Mouse (Mus musculus) cerebellum, adult 18-20 months (tissue): ENCODE data around the gene Avl9.

Experiments used
- DNase-seq, 2 experiments: peaks; one replicate each; pipeline ENCODE4 v3.0.0; 2021

Avl9 gene

DNA sequence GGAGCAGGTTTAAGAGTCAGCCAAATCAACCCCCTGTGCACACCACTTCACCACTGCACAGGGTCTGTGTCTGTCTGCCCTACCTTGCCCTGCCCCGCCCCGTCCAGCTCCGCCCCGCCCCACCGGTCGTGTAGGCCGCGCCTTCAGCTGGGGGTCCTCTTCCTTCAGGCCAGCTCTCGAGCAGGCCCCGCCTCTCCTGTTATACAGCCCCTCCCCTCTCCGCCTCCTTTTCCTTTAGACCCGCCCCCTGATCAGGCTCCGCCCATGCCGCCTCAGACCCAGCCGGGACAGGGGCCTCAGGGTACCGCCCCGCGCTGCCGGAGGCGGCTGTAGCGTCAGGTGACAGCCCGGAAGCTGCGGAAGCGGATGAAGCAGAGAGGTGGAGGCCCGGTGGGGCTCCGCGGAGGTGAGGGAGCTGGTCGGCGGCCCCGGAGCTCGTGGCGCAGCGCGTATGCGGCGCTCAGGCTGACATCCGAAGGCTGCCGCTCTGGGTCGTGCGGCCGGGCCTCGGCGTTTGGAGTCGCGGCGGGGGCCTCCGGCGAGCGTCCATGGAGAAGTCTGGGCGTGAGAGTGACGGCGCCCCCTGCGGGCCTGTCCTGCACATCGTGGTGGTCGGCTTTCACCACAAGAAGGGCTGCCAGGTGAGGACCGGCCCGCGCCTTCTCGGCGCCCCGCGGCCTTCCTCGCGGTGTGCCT is at the start of gene Avl9:
Gene Avl9 (plus strand): TSS at position 326 of the 696 bp plus-strand sequence.
- peak; percentile 97 to 99 for DNase-seq

DNA sequence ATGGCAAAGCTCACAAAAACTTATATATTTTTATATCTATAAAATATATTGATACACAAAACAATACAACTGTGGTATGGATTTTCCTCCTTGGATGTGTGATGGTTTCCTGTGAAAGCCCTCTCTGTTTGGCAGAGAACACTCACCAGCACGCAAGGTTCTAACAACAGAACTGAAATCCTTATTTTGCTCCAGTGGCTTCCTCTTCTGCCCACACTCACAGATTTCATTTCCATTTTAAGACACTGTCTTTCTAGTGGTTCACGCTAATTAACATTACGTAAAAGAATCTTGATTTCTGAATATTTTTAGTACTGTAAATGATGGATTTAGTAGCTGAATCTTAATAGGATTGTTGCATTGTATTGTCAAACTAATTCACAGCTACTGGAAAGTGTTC is 26.5 kb upstream of the Avl9 start:
- no peak for DNase-seq

DNA sequence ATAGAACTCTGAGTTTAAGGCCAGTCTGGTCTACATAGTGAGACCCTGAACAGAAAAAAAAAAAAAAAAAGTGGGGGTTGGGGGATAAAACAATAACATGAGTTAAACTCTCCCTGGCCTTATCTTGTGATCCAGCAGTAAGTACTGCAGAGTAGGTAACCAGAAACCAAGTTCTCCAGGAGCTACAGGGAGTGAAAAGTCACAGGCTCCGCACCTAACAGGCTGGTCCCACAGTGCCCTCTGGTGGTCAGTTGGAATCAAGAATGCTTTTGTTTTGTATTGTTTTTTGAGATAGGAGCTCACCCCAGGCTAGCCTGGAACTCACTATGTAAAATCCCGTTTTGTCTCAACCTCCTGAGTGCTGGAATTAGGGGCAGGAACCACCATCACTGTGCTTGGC is 23.5 kb upstream of the Avl9 start:
- DNase-seq: peak; percentile 50 to 64

DNA sequence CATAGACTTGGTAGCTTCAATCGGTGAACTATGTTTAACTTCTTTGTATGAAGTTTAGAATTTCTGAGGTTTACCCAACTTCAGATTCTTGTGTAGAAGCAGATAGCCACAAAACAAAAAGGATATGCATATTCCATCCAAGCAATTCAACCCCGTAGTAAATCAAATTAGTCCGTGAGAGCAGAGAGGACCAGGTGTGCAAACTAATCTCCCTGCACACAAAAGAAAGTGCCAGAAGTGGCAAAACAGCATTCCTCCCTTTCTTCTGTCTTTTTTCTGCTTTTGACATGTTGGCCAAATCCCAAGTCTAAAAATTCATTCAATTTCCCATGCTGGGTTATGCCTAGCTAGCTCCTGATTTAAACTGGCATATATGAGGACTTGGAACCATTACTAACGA is 22.3 kb upstream of the Avl9 start:
- no peak for DNase-seq

DNA sequence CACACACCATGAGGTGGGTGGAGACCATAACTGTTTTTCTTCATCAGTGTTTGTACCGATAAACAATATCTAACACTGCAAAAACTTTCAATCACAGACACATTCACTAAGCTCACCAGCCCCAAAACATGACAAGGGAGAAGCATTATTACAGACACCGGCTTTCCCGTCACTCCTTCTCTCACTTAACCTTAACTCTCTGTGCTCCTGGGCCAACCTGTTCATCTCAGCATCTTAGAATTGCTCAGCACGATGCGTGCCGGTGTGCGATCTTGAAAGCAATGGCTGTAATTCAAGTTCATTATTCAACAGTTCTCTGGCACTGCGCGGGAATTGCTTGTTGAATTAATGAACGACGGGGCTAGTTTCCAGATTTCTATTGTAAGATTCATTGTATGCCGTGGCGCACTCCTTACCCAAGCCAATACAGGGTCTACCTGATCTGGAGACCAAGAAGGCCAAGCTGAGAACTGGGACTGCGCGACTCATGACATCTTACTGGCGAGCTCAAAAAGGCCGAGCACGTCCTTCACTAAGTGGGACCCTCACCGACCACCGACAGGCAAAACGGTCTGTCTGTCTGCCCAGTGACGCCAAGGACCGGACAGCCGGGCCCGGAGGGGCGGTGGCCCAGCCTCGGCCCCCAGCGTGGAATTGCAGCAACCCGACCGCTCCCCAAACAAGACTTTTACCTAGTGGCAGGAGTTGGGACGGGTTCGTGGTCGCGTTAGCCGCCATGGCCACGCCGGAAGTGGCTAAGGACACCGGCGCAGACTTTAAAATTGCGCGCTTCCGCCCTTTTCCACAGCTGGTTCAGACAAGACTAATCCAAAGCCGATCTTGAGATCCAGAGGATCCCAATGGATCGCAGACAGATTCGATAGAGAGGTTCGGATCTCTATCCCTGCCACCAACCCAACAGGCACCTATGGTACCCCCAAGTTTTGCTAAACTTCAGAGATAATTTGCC is 10.5 kb upstream of the Avl9 start, which contains the start of gene Lsm5:
Gene Lsm5 (minus strand): TSS at position 780 of the 970 bp plus-strand sequence.
- DNase-seq: peak; percentile 85

DNA sequence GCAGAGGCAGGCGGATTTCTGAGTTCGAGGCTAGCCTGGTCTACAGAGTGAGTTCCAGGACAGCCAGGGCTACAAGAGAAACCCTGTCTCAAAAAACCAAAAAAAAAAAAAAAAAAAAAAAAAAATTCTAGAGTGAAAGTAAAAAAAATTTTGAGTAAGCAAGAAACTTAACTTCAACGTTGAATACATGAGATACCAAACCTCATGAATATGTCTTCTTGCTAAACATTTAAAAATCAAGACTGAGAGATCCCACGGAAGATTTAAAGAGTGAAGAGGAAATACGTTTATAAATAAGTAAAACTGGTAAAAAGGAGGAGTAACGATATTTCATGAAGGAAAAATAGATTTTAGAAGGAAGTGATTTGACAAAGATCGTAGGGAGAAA is 519 bp upstream of the Avl9 start:
- no peak for DNase-seq

DNA sequence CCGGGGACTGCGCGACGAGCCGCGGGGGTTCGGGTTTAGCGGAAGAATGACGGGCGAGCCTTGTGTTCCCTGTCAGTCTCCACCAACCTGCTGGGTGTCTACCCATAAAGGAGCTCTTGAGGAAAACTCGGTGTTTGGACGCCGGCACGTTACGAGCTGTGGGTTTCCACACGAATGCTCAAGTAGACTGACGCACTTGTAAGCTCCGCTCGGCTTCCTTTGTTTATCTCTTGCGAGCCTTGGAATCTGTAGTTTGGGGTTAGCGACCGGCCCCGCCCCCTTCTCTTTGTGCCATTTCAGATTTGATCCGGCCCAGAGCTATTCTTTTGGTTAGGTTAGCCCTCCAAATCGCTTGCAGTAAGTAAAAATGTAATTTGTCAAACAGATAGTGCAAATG is 569 bp downstream of the Avl9 start:
- DNase-seq: no peak

DNA sequence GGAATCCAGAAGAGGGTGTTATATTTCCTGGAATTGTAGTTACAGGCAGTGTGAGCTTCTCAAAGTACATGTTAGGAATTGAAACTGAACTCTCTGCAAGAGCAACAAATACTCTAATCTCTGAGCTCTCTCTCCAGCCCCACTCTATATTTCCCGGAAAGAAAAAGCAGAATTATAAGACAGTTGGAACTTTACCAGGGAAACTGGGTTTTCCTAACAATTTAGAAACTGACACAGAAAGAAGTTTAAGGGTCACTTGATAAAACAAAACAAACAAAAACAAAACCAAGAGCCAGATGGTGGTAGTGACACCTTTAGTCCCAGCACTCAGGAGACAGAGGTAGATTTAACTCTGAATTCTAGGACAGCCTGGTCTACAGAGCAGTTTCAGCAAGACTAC is 4.4 kb downstream of the Avl9 start:
- DNase-seq: no peak

DNA sequence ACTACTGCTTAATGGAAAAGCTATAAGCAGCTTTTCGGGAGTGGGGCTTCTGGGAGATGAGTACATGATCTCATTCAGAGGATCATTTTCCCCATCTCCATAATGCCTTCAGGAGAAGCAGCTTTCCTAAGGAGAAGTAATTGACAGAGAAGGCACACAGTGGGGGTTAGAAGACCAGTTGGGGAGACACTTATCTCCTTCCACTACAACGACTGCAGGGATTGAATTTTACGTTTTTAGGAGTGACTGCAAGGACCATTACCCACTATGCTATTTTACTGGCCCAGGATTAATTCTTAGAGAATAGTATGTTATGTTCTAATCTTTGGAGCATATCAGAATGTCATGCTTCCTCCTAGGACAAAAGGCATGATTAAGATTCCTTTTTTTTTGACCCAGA is 6.2 kb downstream of the Avl9 start:
- no peak for DNase-seq

DNA sequence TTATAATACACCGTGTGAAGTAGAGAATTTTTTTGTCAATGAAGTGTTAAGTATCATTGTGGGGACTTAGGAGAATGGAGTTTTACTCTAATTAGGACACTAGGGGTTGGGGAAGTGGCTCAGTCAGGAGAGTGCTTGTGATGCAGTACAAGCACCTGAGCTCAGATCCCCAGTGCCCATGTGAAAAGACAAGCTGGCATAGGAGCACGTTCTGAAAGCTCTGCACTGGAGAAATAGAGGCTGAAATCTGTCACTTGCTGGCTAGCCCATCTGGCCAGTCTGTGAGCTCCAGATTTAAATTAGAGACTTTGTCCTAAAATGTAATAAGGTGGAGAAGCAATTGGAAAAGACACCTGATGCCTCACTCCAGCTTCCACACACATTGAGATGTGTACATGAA is 17.8 kb downstream of the Avl9 start:
- peak in 1 of 2 experiments; percentile 20 for DNase-seq

DNA sequence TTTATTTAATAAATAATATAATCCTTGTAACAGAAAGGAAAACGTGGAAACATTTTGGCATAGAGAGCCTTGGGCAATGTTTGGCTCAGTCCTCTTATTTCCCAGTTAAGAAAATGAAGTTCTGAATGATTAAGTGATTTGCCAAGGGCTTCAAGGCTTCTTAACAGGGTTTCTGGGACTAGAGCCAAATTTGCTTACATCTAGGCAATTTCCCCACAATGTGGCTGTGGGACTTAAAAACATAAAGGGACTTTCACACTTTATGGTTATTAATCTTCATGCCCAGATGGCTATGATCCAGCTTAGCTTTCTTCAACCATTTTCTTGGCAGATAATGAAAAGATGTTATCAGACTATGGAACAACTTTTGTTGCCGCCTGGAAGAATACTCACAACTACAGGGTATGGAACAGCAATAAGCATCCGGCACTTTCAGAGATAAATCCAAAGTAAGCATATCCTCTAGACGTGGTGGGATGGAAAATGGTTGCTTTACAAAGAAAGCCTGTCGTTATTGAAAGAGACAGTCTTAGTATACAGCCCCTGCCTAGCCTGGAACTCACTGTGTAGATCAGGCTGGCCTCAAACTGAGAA is 31.3 kb downstream of the Avl9 start:
- DNase-seq: no peak

DNA sequence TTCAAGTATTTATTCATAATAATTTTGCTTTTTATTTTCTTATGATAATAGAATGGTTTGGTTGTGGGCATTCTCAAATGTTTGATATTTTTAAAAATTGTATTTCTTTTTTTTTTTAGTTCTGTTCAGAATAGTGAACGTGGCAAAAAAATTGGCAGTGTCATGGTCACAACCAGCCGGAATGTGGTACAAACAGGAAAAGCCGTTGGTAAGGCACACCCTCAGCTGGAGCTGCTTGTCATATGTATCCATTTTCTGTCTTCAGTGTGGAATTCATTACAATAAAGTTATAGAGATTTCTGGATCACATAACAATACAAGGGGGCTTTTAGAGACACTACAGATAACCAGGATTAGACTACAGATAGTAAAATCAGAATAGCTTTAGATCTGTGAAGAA is 39.0 kb downstream of the Avl9 start:
- DNase-seq: no peak

DNA sequence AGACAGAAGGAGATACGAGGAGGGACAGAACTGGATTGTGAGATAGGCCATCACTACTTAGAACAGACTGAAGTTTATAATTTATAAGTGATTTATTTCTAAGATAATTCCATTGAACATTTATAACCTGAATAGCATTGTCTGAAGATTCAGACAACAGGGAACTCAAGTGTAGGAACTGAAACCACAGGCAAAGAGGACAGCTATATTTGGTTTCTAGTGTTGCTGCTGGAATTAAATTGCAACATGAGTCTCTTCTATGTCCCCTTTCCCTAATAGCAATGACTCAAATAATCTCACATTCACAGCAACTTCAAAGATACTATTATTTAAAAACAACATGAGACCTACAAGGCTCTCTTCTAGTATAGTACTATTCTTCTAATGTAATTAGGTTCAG is 41.4 kb downstream of the Avl9 start:
- DNase-seq: no peak

DNA sequence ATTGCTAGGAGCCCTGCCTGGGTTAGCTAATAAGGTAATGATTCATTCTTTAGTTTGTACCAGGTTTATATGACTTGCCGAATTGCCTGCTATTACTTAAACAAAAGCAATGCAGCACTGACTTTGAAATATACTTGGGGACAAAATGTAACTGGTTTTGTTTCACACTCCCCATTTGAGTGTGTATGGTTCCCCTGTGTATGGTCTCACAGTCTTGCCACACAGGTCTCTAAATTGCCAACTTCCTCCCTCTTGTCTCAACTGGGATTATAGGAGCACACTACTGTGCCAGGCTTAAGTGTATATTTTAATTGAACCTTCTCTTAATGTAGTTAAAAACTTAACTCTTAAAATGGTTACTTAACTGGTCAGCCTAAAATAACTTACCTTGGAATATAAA is 44.6 kb downstream of the Avl9 start:
- DNase-seq: no peak

DNA sequence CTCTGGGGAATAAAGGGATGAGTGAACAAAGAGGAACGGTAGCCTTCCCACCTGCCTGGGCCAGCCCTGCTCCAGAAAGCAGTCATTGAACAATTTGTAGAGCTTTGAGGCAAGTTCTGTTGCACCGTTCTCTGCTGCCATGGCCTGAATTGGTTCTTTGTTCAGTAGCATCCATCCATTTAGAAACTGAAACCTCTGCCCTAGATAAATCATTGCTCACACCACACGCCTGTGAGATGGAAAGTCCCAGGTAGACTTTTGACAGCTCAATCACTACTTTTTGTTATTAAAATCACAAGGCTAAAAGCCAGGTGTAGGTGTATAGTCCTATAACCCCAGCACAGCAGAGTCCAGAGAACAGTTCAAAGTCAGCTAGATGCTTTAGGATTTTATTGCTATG is 50.6 kb downstream of the Avl9 start:
- no peak for DNase-seq

DNA sequence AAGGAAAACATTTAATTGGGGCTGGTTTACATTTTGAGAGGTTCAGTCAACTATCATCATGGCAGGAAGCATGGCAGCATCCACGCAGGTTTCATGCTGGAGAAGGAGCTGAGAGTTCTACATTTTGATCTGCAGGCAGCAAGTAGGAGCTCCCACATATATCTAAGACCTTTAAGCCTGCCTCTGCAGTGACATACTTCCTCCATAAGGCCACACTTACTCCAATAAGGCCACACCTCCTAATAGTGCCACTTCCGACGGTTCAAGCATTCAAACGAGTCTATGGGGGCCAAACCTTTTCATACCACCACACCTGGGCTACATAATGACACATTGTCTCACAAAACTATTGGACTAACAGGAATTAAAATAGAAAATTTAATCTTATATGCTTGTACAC is 51.0 kb downstream of the Avl9 start:
- no peak for DNase-seq

DNA sequence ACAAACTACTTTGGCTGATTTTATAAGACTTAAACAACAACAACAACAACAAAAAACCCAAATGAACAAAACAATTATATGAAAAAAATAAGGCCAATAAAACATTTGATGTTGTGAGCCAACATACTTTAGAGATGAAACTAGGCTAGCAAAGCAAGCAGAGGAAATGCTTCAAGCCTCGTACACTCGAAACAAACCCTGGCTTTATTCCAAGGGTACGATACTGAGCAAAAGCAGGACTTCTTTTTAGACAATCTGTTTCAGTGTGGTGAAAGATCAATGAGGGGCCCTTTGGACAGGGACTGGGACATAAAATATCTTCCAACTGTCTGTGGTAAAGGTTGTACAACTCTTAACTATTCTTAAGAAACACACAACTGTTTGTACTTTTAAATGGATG is 61.1 kb downstream of the Avl9 start:
- no peak for DNase-seq

DNA sequence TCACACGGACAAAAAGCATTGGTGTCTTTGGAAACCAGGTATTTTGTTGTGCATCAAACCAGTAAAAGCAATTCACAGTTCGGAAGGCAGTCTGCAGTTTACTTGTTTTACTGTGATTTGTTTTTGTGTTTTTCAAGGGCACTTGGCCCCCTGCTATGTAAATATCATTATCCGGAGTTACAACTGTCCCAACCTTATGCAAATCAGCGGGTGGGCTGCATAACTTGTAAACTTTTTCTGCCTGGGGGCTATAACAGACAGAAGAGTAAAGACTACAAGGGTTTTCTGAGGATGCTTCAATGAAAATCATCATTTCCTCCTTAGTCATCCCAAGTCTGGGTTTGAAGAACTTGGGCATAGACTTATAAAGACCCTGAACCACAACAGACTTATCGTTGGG is 64.9 kb downstream of the Avl9 start:
- no peak for DNase-seq

DNA sequence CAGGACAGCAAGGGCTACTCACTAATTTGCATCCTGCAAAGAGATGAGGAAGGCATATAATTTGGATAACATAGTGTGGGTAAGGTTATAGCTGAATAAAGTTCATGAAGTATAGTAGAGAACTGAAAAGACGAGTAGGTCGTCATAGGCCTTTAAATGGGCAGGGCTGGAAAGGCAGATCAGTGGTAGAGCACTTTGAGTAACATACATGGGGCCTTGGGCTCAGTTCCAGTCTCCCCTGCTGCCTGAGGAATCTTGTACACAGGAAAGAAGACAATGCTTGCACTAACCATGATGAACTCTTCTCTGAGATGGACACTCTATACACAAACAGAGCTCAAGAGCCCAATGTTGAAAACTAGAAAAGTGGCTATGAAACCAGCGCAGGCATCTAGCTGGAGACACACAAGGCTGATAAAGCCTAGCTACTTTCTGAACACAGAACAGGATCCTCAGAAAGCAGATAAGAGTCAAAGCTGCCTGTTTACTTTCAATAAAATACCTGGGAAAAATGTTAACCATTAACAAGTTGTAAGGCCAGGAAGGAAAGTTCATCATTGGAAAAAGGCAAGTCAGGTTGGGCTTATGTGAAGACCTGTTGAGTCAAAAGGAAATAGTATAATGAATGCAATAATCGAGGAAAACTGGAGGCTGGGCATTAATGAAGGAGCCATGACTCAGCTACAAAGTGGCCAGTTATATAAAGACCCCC is 69.0 kb downstream of the Avl9 start:
- DNase-seq: no peak

DNA sequence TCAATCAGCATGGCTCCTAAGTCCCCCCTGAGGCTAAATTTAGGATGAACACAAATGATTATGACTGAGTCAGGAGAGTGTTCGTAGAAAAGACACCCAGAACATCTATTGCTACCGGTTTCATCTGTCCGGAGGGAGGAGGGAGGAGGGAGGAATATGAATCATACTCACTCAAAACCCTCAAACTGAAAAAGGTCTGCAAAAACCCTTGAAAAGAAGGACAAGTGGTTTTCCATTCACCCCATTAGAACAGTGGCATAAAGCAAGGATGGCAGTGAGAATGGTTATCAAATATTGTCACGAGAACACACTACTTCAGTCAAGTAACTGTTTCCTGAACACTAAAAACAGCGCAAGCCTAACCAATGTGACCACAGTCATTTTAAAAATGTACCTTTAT is 70.4 kb downstream of the Avl9 start:
- no peak for DNase-seq

DNA sequence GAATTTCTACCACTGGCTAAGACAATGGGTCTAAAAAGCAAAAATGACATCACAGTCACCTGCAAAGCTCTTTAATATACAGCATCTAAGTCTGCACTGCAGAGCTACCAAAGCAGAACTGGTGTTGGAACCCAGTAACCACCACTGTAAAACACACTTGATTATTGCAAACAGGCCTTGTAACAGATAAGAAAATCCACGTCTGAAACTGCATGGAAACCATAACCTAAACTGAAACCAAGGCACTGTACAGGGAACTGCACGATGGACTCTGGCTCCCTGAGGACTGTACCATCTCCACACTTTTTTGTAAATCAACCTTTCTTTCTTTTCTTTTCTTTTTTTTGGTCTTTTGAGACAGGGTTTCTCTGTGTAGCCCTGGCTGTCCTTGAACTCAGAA is 73.0 kb downstream of the Avl9 start:
- no peak for DNase-seq

DNA sequence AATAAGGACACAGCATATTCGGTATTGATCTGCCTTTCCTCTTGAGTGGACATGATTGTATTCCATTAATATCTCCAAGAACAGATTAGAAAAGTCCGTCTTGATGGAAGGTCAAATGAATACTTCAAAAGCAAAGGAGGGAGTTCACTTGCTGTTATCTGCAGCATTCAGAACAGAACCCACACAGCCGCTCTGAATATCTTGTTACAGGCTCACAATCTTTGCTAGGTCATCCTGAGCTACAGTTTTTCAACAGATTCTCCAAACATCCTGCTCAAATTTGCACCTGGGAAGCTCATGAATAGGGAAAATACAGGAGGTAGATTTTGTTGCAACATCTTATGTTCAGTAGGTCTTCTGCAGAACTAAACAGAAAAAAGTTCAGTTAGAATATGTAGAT is 74.6 kb downstream of the Avl9 start:
- no peak for DNase-seq

DNA sequence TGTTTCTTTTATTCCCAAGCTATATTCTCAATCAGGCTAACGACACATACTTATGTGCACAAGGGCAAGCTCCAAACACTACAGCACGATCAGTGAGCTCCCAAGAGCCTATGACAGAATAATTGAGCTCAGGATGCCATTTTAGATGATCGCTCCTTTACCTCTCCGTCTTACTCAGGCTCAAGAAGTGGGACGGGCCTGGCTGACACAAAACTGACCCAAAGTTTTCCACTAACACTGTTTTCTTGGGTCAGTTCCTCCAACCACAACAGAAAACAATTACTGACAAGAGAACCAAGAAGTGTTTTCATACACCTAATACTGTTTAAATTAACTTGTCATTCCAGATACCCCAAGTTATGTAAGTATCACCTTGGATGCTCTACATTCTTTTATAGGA is 80.1 kb downstream of the Avl9 start:
- no peak for DNase-seq
